Mouse (Mus musculus) heart, embryonic 13.5 days (tissue): ENCODE measurements around the gene Pnpla1. TPM values are rescaled to one million over a fixed set of nuclear protein-coding genes. Genes with fewer than 3 reads are reported as not detected.

Source experiments
- ATAC-seq: fragments of 200-750 bp; cut with Nextera tagmentation; 2 replicates; pipeline ENCODE4 v1.8.0; 2017; ENCODE audit warnings: moderate TSS enrichment; ENCODE audit not compliant: insufficient number of reproducible peaks, low FRiP score, low TSS enrichment; ENCODE audit errors: extremely low read depth
- H3K27ac ChIP-seq: fragments of 300-500 bp; sonication (generic); replicated peaks from 2 replicates; pipeline ENCODE4 v1.5.1; 2015; ENCODE audit warnings: moderate library complexity, mild to moderate bottlenecking, inconsistent platforms
- H3K27me3 ChIP-seq: fragments of 300-500 bp; sonication (generic); replicated peaks from 2 replicates; pipeline ENCODE4 v1.6.1; 2015; ENCODE audit warnings: mild to moderate bottlenecking, inconsistent platforms
- H3K36me3 ChIP-seq: fragments of 300-500 bp; sonication (generic); 2 replicates; pipeline ENCODE4 v1.6.1; 2015; ENCODE audit warnings: mild to moderate bottlenecking, inconsistent platforms
- H3K4me1 ChIP-seq: fragments of 300-500 bp; sonication (generic); 2 replicates; pipeline ENCODE4 v1.6.1; 2015; ENCODE audit warnings: inconsistent platforms
- H3K4me2 ChIP-seq: fragments of 300-500 bp; sonication (generic); 2 replicates; pipeline ENCODE4 v1.6.1; 2015; ENCODE audit warnings: inconsistent platforms, mild to moderate bottlenecking, moderate library complexity
- H3K4me3 ChIP-seq: fragments of 300-500 bp; sonication (generic); 2 replicates; pipeline ENCODE4 v1.5.1; 2015; ENCODE audit warnings: moderate library complexity, mild to moderate bottlenecking, inconsistent platforms
- H3K9ac ChIP-seq: fragments of 300-500 bp; sonication (generic); 2 replicates; pipeline ENCODE4 v1.6.1; 2015; ENCODE audit warnings: inconsistent platforms, mild to moderate bottlenecking, moderate library complexity
- H3K9me3 ChIP-seq: fragments of 300-500 bp; sonication (generic); 2 replicates; pipeline ENCODE4 v1.6.1; 2016; ENCODE audit warnings: inconsistent platforms
- WGBS: fragments of 180-500 bp; shearing (Covaris S2); methylation state at CpG from one replicate; pipeline ENCODE4 v1.1.7; 2015; ENCODE audit warnings: mixed read lengths; 5-methylcytosine and 5-hydroxymethylcytosine counted together
- polyA plus RNA-seq: library from polyadenylated mRNA; unstranded; fragments of >200 nt; fragmentation: Nextera tagmentation; extraction: Ambion mirVana; gene quantifications from 2 replicates; pipeline ENCODE4 v1.2.1, GENCODE M21; 2015

Pnpla1 gene
- polyA plus RNA-seq, 1 experiment from 2014 or later = not detected

- Histone ChIP-seq H3K4me1 (peaks cover 25% of the 10 kb centered on the region), H3K9me3 (no peaks in the 10 kb centered on the region), H3K27me3 (no peaks in the 10 kb centered on the region), H3K9ac (0 out of 2 replicates have a peak overlapping the region, but pooled peaks have one; percentile 38), H3K4me2 (peak overlapping the region; percentile 39; the same call in 1 of the 2 replicates), H3K36me3 (no peaks in the 10 kb centered on the region), H3K4me3 (no peak overlapping the region), H3K27ac (no peak overlapping the region)
- ATAC-seq = no peak
- WGBS = 9% methylated on average over 13 of the region's 13 CpGs
These were observed 68.2 kb downstream of the Pnpla1 start for GRCm38 (mm10) chr17:28926380-28926779.

GRCm38 (mm10) chr17:28926866-28927635 is 68.8 kb downstream of the Pnpla1 start:
- no peaks in the 10 kb centered on the region for H3K36me3 ChIP-seq
- no peak overlapping the region for H3K27ac ChIP-seq
- no peak overlapping the region for H3K4me3 ChIP-seq
- H3K27me3 ChIP-seq = no peaks in the 10 kb centered on the region
- H3K9ac ChIP-seq = no peak overlapping the region
- no peak overlapping the region for H3K4me2 ChIP-seq
- 43% methylated on average over 15 of the region's 15 CpGs for WGBS
- ATAC-seq = no peak
- H3K4me1 ChIP-seq = peaks cover 29% of the 10 kb centered on the region
- H3K9me3 ChIP-seq = no peaks in the 10 kb centered on the region

- Histone ChIP-seq H3K4me3 (no peak overlapping the region), H3K4me2 (no peak overlapping the region), H3K4me1 (peaks cover 29% of the 10 kb centered on the region), H3K36me3 (no peaks in the 10 kb centered on the region), H3K27ac (no peak overlapping the region), H3K27me3 (no peaks in the 10 kb centered on the region), H3K9me3 (no peaks in the 10 kb centered on the region), H3K9ac (no peak overlapping the region)
- WGBS = 82% methylated on average over 9 of the region's 9 CpGs
- ATAC-seq = no peak
These were observed 69.8 kb downstream of the Pnpla1 start for GRCm38 (mm10) chr17:28928004-28928403.

- Histone ChIP-seq H3K9ac (no peak overlapping the region), H3K4me1 (peaks cover 31% of the 10 kb centered on the region), H3K27me3 (no peaks in the 10 kb centered on the region), H3K27ac (no peak overlapping the region), H3K4me3 (no peak overlapping the region), H3K9me3 (no peaks in the 10 kb centered on the region), H3K4me2 (no peak overlapping the region), H3K36me3 (no peaks in the 10 kb centered on the region)
- WGBS = 87% methylated on average over 4 of the region's 4 CpGs
- no peak for ATAC-seq
These were observed 71.2 kb downstream of the Pnpla1 start for GRCm38 (mm10) chr17:28929369-28929768.

GRCm38 (mm10) chr17:28930392-28931074 is 72.3 kb downstream of the Pnpla1 start:
- Histone ChIP-seq H3K4me3 (peak overlapping the region; percentile 28), H3K27ac (peak overlapping the region; percentile 92), H3K36me3 (no peaks in the 10 kb centered on the region), H3K4me2 (peak overlapping the region; percentile 58), H3K9ac (peak overlapping the region; percentile 55), H3K4me1 (peaks cover 31% of the 10 kb centered on the region), H3K27me3 (no peaks in the 10 kb centered on the region), H3K9me3 (no peaks in the 10 kb centered on the region)
- WGBS = 9% methylated on average over 14 of the region's 14 CpGs
- ATAC-seq = peak; percentile 61

GRCm38 (mm10) chr17:28931436-28932211 is 73.4 kb downstream of the Pnpla1 start:
- ATAC-seq = no peak
- no peak overlapping the region for H3K9ac ChIP-seq
- WGBS = 87% methylated on average over 18 of the region's 18 CpGs

GRCm38 (mm10) chr17:28932274-28932673 is 74.1 kb downstream of the Pnpla1 start:
- no peak overlapping the region for H3K27ac ChIP-seq
- H3K9ac ChIP-seq = no peak overlapping the region
- WGBS = 86% methylated on average over 4 of the region's 4 CpGs
- H3K4me3 ChIP-seq = no peak overlapping the region
- H3K4me2 ChIP-seq = no peak overlapping the region
- no peak for ATAC-seq
- H3K4me1 ChIP-seq = peaks cover 24% of the 10 kb centered on the region
- no peaks in the 10 kb centered on the region for H3K9me3 ChIP-seq
- H3K36me3 ChIP-seq = no peaks in the 10 kb centered on the region
- H3K27me3 ChIP-seq = no peaks in the 10 kb centered on the region

More at GRCm38 (mm10) chr17:28931436-28932211, 73.4 kb downstream of the Pnpla1 start:
- no peak overlapping the region for H3K4me3 ChIP-seq
- H3K36me3 ChIP-seq = no peaks in the 10 kb centered on the region
- H3K4me1 ChIP-seq = peaks cover 28% of the 10 kb centered on the region
- H3K9me3 ChIP-seq = no peaks in the 10 kb centered on the region
- no peak overlapping the region for H3K4me2 ChIP-seq
- peak overlapping the region; percentile 92 for H3K27ac ChIP-seq
- H3K27me3 ChIP-seq = no peaks in the 10 kb centered on the region

- no peaks in the 10 kb centered on the region for H3K9me3 ChIP-seq
- no peak for ATAC-seq
- no peak overlapping the region for H3K27ac ChIP-seq
- no peaks in the 10 kb centered on the region for H3K36me3 ChIP-seq
- 66% methylated on average over 19 of the region's 19 CpGs for WGBS
- H3K4me1 ChIP-seq = peaks cover 24% of the 10 kb centered on the region
- no peak overlapping the region for H3K4me3 ChIP-seq
- H3K9ac ChIP-seq = no peak overlapping the region
- H3K27me3 ChIP-seq = no peaks in the 10 kb centered on the region
- H3K4me2 ChIP-seq = no peak overlapping the region
These were observed 76.1 kb downstream of the Pnpla1 start for GRCm38 (mm10) chr17:28934120-28934916.

GRCm38 (mm10) chr17:28936133-28936532 is 77.9 kb downstream of the Pnpla1 start:
- Histone ChIP-seq H3K36me3 (no peaks in the 10 kb centered on the region), H3K4me3 (no peak overlapping the region), H3K4me2 (no peak overlapping the region), H3K9me3 (no peaks in the 10 kb centered on the region), H3K27ac (no peak overlapping the region), H3K9ac (no peak overlapping the region), H3K27me3 (no peaks in the 10 kb centered on the region), H3K4me1 (peaks cover 9% of the 10 kb centered on the region)
- WGBS = 67% methylated on average over 7 of the region's 7 CpGs
- no peak for ATAC-seq

GRCm38 (mm10) chr17:28936622-28937345 is 78.6 kb downstream of the Pnpla1 start:
- Histone ChIP-seq H3K27ac (no peak overlapping the region), H3K4me2 (no peak overlapping the region), H3K9me3 (no peaks in the 10 kb centered on the region), H3K4me3 (no peak overlapping the region), H3K4me1 (peaks cover 2% of the 10 kb centered on the region; the same call in 1 of the 2 replicates), H3K9ac (no peak overlapping the region), H3K27me3 (no peaks in the 10 kb centered on the region), H3K36me3 (no peaks in the 10 kb centered on the region)
- no peak for ATAC-seq
- 80% methylated on average over 10 of the region's 10 CpGs for WGBS
